Mouse (Mus musculus) spleen, postnatal 36 days (tissue): Measurements from ENCODE around the gene Slc26a8.

Experiments used
- DNase-seq, 2 experiments: peaks; one replicate each; pipeline ENCODE4 v3.0.0; 2022; ENCODE audit warnings: low spot score in 2 of 2, mixed read lengths in 1 of 2

Slc26a8 gene

GRCm38 (mm10) chr17:28591476-28591875, 98.6 kb downstream of the Slc26a8 start:
- DNase-seq = peak; percentile 27

DNA sequence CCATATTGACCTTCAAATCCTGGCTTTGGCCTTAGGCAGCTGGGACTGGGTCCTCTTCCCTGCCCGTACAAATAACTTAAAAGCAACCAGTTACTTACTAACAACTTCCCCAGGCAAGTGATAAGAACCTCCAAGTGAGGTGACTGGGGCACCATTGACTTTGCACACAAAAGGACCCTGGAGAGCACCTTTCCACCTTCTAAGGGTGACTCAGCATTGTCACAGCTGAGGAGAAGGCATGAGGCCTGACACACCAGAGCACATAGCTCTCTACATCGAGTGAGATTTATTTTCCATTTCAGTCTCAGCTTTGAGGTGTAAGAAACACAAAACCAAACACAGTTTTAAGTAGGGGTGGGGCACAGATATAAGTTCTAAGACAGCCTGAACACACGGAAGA, 99.4 kb downstream of the Slc26a8 start:
- DNase-seq = no peak

DNA sequence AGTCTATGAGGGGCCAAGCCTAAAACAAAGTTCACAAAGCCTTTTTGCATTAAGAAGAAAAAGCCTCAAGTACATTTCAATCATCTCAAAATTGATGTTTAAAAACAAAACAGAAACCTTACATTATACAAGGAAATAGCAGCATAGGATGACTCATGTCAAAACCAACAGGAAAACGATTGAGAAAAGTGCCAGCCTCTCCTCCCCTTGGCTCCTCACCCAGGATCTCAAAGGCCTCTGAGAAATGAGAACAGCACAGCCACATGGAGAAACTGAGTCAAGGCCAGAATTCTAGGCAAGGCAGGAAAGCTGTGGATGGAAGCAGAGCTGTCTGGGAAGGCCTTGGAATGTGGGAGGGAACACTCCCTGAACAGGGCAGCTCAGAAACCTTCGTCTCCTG, 101.4 kb downstream of the Slc26a8 start:
- no peak for DNase-seq
